Comparison of ENCODE assay signal across 9 mouse cellular contexts in genomic region chr15:85699862-85700501, GRCm38 (mm10). TPM values are rescaled to one million over a fixed set of nuclear protein-coding genes. Genes with fewer than 3 reads are reported as not detected.
DNase-seq lines count a peak whose midpoint lies in the region; ATAC-seq lines count a peak whose summit lies in the region.
"Had no signal": no experiment of that assay in that cellular context is flagged by ENCODE, and none has a peak within 500 bp of the region (broad histone marks: within the 10 kb centered on the region; RNA-seq: fewer than 3 reads in every experiment).

No protein-coding gene starts in this region.

- H3K4me3 ChIP-seq in hindbrain, embryonic 13.5 days, result no peak overlapping the region
- no peak overlapping the region for H3K4me3 ChIP-seq in hindbrain, embryonic 11.5 days (ENCODE audit: low read depth, low read length)
- H3K4me3 ChIP-seq in limb, embryonic 10.5 days, result no peak overlapping the region
- H3K4me3 ChIP-seq: heart, embryonic 15.5 days had no signal

- H3K9ac ChIP-seq in hindbrain, embryonic 13.5 days, result 0 out of 2 replicates have a peak overlapping the region, but pooled peaks have one; percentile 2
- H3K9ac ChIP-seq in hindbrain, embryonic 11.5 days (ENCODE audit: low read depth, low read length), result no peak overlapping the region
- H3K9ac ChIP-seq: heart, embryonic 15.5 days had no signal

- peaks cover 58% of the 10 kb centered on the region for H3K4me1 ChIP-seq in hindbrain, embryonic 13.5 days (replicated peaks)
- no peaks in the 10 kb centered on the region for H3K4me1 ChIP-seq in hindbrain, embryonic 11.5 days (replicated peaks; ENCODE audit: control insufficient read depth, insufficient read depth, low read length)
- H3K4me1 ChIP-seq in limb, embryonic 10.5 days, result peaks cover 24% of the 10 kb centered on the region

- no peak for DNase-seq in hindbrain, embryonic 11.5 days (ENCODE audit: low spot score)
- DNase-seq in lung, postnatal 36 days, result peak; percentile 55
- DNase-seq in lung, adult 18-20 months, result no peak
- peak; percentile 76 for DNase-seq in cerebellum, adult 9-11 months
- DNase-seq in limb, embryonic 10.5 days (ENCODE audit: low spot score), result no peak
- no peak for DNase-seq in frontal cortex, postnatal 36 days (ENCODE audit: low spot score in 2 of 2)
- no peak for DNase-seq in B cell, adult 2 months

- no peak overlapping the region for H3K4me2 ChIP-seq in hindbrain, embryonic 13.5 days
- H3K4me2 ChIP-seq in hindbrain, embryonic 11.5 days (replicated peaks; ENCODE audit: low read depth, low read length), result no peak overlapping the region
- H3K4me2 ChIP-seq: heart, embryonic 15.5 days had no signal

- H3K27ac ChIP-seq in hindbrain, embryonic 13.5 days, result peak overlapping the region; percentile 80
- H3K27ac ChIP-seq in hindbrain, embryonic 11.5 days (ENCODE audit: low read depth, low read length), result no peak overlapping the region
- H3K27ac ChIP-seq in limb, embryonic 10.5 days, result peak overlapping the region; percentile 67
- H3K27ac ChIP-seq: heart, embryonic 15.5 days had no signal

- WGBS in hindbrain, embryonic 13.5 days, result 96% methylated on average over 13 of the region's 13 CpGs
- 93% methylated on average over 13 of the region's 13 CpGs for WGBS in hindbrain, embryonic 11.5 days
- WGBS in limb, embryonic 10.5 days, result 93% methylated on average over 13 of the region's 13 CpGs

- no peaks in the 10 kb centered on the region for H3K27me3 ChIP-seq in hindbrain, embryonic 13.5 days
- no peaks in the 10 kb centered on the region for H3K27me3 ChIP-seq in hindbrain, embryonic 11.5 days (ENCODE audit: control insufficient read depth, insufficient read depth, low read length)
- peaks cover 12% of the 10 kb centered on the region; the same call in 1 of the 2 replicates for H3K27me3 ChIP-seq in limb, embryonic 10.5 days (ENCODE audit: low read depth, poor library complexity, severe bottlenecking)
- H3K27me3 ChIP-seq: heart, embryonic 15.5 days had no signal

- peaks cover 97% of the 10 kb centered on the region for H3K36me3 ChIP-seq in hindbrain, embryonic 13.5 days
- H3K36me3 ChIP-seq in hindbrain, embryonic 11.5 days (ENCODE audit: control insufficient read depth, insufficient read depth, low read length), result no peaks in the 10 kb centered on the region
- H3K36me3 ChIP-seq in limb, embryonic 10.5 days, result no peaks in the 10 kb centered on the region

- H3K9me3 ChIP-seq in hindbrain, embryonic 13.5 days, result no peaks in the 10 kb centered on the region
- no peaks in the 10 kb centered on the region for H3K9me3 ChIP-seq in hindbrain, embryonic 11.5 days (ENCODE audit: control insufficient read depth, low read length)
- no peaks in the 10 kb centered on the region for H3K9me3 ChIP-seq in limb, embryonic 10.5 days (replicated peaks)
- H3K9me3 ChIP-seq: heart, embryonic 15.5 days had no signal

- no peak for ATAC-seq in hindbrain, embryonic 13.5 days (ENCODE audit: low FRiP score)
- ATAC-seq in hindbrain, embryonic 11.5 days (ENCODE audit: low FRiP score), result no peak

RNA-seq across cellular contexts. Expression of gene Ppara, which starts 34.8 kb away (rescaled TPM):
- 1.2 and 1.7 TPM in 2 replicates for polyA plus RNA-seq in hindbrain, embryonic 13.5 days (2015; fragmentation: Nextera tagmentation; extraction: Ambion mirVana)
- polyA plus RNA-seq in hindbrain, embryonic 11.5 days (2014; fragmentation: Nextera tagmentation; extraction: Ambion mirVana), result 0.49 and 1.5 TPM in 2 replicates
- polyA plus RNA-seq in limb, embryonic 10.5 days (2016; fragmentation: Nextera tagmentation; extraction: Ambion mirVana), result 0.16 and 0.45 TPM in 2 replicates

Comparison
In these comparisons a context has a peak if more than half of its experiments do, and no peak if none do; other contexts are left out.
1. DNase-seq: peak in lung, postnatal 36 days (single experiment) and cerebellum, adult 9-11 months (single experiment); none in hindbrain, embryonic 11.5 days (single experiment), lung, adult 18-20 months (0 of 2), limb, embryonic 10.5 days (single experiment), frontal cortex, postnatal 36 days (0 of 2) and B cell, adult 2 months (0 of 2).